Mouse (Mus musculus): ENCODE data around the gene Ptprj. TPM values are rescaled to one million over a fixed set of nuclear protein-coding genes. Genes with fewer than 3 reads are reported as not detected.

Gene Ptprj
- total and polyA plus RNA-seq, 3 experiments: 6.9 to 8.9 (median 7.3) TPM

DNA sequence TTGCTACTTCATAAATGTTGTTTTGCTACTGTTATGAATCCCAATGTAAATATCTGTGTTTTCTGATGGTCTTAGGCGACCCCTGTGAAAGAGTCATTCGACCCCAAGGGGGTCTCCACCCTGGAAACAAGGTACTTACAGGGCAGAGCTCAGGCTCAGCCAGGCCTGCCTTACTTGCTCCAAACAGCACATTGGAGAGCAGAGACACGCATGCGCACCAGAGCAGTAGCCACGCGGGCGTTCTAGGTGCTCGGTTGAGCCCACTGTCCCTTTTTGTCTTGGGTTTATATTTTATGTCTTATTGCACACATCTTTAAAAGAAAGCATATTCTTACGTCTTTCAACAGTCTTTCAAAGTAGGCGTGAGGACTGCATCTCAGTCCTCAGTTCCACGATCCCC, 22.1 kb downstream of the Ptprj start:
- in situ Hi-C loops (cut with MboI; ENCODE audit: low pct_ligation_motif_present, low pct_unique_long_range_greater_than_20kb, low sequenced_read_pairs) (no loop called here), dilution Hi-C loops (cut with MboI; ENCODE audit: extremely low pct_ligation_motif_present, extremely low pct_unique_long_range_greater_than_20kb, low sequenced_read_pairs) (no loop called here)
- no peak for DNase-seq (ENCODE audit: extremely low read depth)
- Histone ChIP-seq H3K4me2 (ENCODE audit: insufficient read depth, low read depth, poor library complexity, severe bottlenecking) (no peak overlapping the region), H3K27me3 (replicated peaks) (no peaks in the 10 kb centered on the region), H3K27ac (ENCODE audit: insufficient read depth, low read depth) (no peak overlapping the region), H3K4me1 (ENCODE audit: control insufficient read depth in 1 of 2, insufficient read depth in 2 of 2) (peaks cover 3 to 78% of the 10 kb centered on the region in 2 experiments), H3K9ac (ENCODE audit: insufficient read depth, low read depth) (no peak overlapping the region), H3K79me2 (replicated peaks; ENCODE audit: control insufficient read depth, extremely low read depth, insufficient read depth, poor library complexity, severe bottlenecking) (peaks cover 20% of the 10 kb centered on the region), H3K9me3 (replicated peaks; ENCODE audit: low read length) (no peaks in the 10 kb centered on the region), H3K4me3 (replicated peaks in 1 of 3; ENCODE audit: low read depth in 2 of 3, low read length in 2 of 3, poor library complexity in 1 of 3) (no peak overlapping the region), H3K36me3 (replicated peaks in 1 of 2; ENCODE audit: control insufficient read depth in 1 of 2, insufficient read depth in 1 of 2, low read length in 1 of 2) (no peaks in the 10 kb centered on the region)
- TF ChIP-seq JUND (conservative IDR thresholded peaks at IDR 0.05; ENCODE audit: low read depth, low read length) (no peak), E2F4 (IDR thresholded peaks at IDR 0.05; ENCODE audit: insufficient replicate concordance, low read depth, low read length) (no peak), ELF1 (IDR thresholded peaks at IDR 0.05; ENCODE audit: low read depth, low read length) (no peak), CTCF (conservative IDR thresholded peaks at IDR 0.05 in 1 of 2, IDR thresholded peaks at IDR 0.05 in 1 of 2; ENCODE audit: low read depth in 2 of 2, low read length in 2 of 2) (no peak), POLR2AphosphoS2 (IDR thresholded peaks at IDR 0.05; ENCODE audit: low read depth, low read length) (no peak), RCOR1 (conservative IDR thresholded peaks at IDR 0.05; ENCODE audit: low read depth, low read length) (no peak), GABPA (IDR thresholded peaks at IDR 0.05; ENCODE audit: insufficient replicate concordance, low read depth, low read length) (no peak), KAT2A (IDR thresholded peaks at IDR 0.05; ENCODE audit: insufficient replicate concordance, low read length) (no peak)

DNA sequence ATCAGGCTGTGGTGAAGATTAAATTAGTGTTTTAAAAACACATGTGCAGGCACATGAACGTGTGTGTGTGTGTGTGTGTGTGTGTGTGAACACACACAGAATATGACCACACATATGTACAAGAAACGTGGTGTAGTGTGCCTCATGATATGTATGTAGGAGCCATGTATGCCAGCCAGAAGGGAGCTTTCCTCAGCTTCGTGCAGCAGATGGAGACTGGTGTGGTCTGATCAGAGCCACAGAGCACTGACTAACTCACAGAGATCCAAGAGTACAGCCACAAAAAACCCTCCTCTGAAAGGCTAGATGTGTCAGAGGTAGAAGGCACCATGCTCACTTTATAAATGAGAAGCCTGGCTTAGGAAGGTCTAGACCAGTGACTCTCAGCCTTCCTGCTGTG, 22.5 kb downstream of the Ptprj start:
- Histone ChIP-seq H3K36me3 (replicated peaks in 1 of 2; ENCODE audit: control insufficient read depth in 1 of 2, insufficient read depth in 1 of 2, low read length in 1 of 2) (no peaks in the 10 kb centered on the region), H3K4me3 (replicated peaks in 1 of 3; ENCODE audit: low read depth in 2 of 3, low read length in 2 of 3, poor library complexity in 1 of 3) (no peak overlapping the region), H3K9ac (ENCODE audit: insufficient read depth, low read depth) (no peak overlapping the region), H3K9me3 (replicated peaks; ENCODE audit: low read length) (no peaks in the 10 kb centered on the region), H3K27ac (ENCODE audit: insufficient read depth, low read depth) (no peak overlapping the region), H3K4me1 (ENCODE audit: control insufficient read depth in 1 of 2, insufficient read depth in 2 of 2) (peaks cover 3 to 75% of the 10 kb centered on the region in 2 experiments), H3K79me2 (replicated peaks; ENCODE audit: control insufficient read depth, extremely low read depth, insufficient read depth, poor library complexity, severe bottlenecking) (peaks cover 18% of the 10 kb centered on the region), H3K27me3 (replicated peaks) (no peaks in the 10 kb centered on the region), H3K4me2 (ENCODE audit: insufficient read depth, low read depth, poor library complexity, severe bottlenecking) (no peak overlapping the region)
- TF ChIP-seq ZMIZ1 (IDR thresholded peaks at IDR 0.05; ENCODE audit: low read depth, low read length): no peak
- no peak for TF ChIP-seq NRF1 (IDR thresholded peaks at IDR 0.05; ENCODE audit: low read depth, low read length)
- no peak for TF ChIP-seq TCF12 (IDR thresholded peaks at IDR 0.05; ENCODE audit: low read depth, low read length)
- no peak for TF ChIP-seq MAFK (IDR thresholded peaks at IDR 0.05; ENCODE audit: insufficient replicate concordance, low read length)
- dilution Hi-C loops (cut with MboI; ENCODE audit: extremely low pct_ligation_motif_present, extremely low pct_unique_long_range_greater_than_20kb, low sequenced_read_pairs) (no loop called here), in situ Hi-C loops (cut with MboI; ENCODE audit: low pct_ligation_motif_present, low pct_unique_long_range_greater_than_20kb, low sequenced_read_pairs) (no loop called here)
- no peak for DNase-seq (ENCODE audit: extremely low read depth)

DNA sequence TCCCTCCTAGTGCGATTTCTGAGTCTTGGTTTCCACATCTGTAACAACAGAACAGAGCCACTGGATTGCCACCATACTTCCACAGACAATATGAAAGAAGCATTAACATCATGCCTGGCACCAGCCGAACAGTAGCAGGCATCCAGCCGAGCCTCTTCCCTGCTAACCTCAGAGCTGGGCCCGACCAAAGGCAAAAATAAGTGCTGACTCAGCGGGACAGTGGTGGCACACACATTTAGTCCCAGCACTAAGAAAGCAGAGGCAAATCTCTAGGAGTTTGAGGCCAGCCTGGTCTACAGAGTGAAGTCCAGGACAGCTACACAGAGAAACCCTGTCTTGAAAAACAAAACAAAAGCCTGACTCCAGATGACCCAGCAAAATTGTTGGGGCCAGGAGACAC, 24.7 kb downstream of the Ptprj start:
- no peak overlapping the region for H3K27ac ChIP-seq (ENCODE audit: insufficient read depth, low read depth)
- peaks cover 20% of the 10 kb centered on the region for H3K79me2 ChIP-seq (replicated peaks; ENCODE audit: control insufficient read depth, extremely low read depth, insufficient read depth, poor library complexity, severe bottlenecking)
- peaks cover 3% of the 10 kb centered on the region for H3K9me3 ChIP-seq (replicated peaks; ENCODE audit: low read length)
- TF ChIP-seq MAFK (IDR thresholded peaks at IDR 0.05; ENCODE audit: insufficient replicate concordance, low read length): peak; percentile 90
- TF ChIP-seq MAZ (IDR thresholded peaks at IDR 0.05; ENCODE audit: low read depth, low read length): no peak
- no peaks in the 10 kb centered on the region for H3K27me3 ChIP-seq (replicated peaks)
- no peaks in the 10 kb centered on the region for H3K36me3 ChIP-seq (replicated peaks in 1 of 2; ENCODE audit: control insufficient read depth in 1 of 2, insufficient read depth in 1 of 2, low read length in 1 of 2)
- peaks cover 3 to 75% of the 10 kb centered on the region in 2 experiments for H3K4me1 ChIP-seq (ENCODE audit: control insufficient read depth in 1 of 2, insufficient read depth in 2 of 2)
- no peak for DNase-seq (ENCODE audit: extremely low read depth)
- no peak overlapping the region for H3K4me3 ChIP-seq (replicated peaks in 1 of 3; ENCODE audit: low read depth in 2 of 3, low read length in 2 of 3, poor library complexity in 1 of 3)
- in situ Hi-C loops (cut with MboI; ENCODE audit: low pct_ligation_motif_present, low pct_unique_long_range_greater_than_20kb, low sequenced_read_pairs): no loop called here
- H3K4me2 ChIP-seq (ENCODE audit: insufficient read depth, low read depth, poor library complexity, severe bottlenecking): no peak overlapping the region
- dilution Hi-C loops (cut with MboI; ENCODE audit: extremely low pct_ligation_motif_present, extremely low pct_unique_long_range_greater_than_20kb, low sequenced_read_pairs): no loop called here
- no peak overlapping the region for H3K9ac ChIP-seq (ENCODE audit: insufficient read depth, low read depth)

Measured in CH12.LX (cell line).